Mouse (Mus musculus) ES-E14 (cell line): ENCODE measurements around the gene Dhx33. TPM values are rescaled to one million over a fixed set of nuclear protein-coding genes. Genes with fewer than 3 reads are reported as not detected.

Experiments
- DNase-seq: peaks from one replicate; pipeline ENCODE4 v3.0.0-alpha.2; 2013; ENCODE audit warnings: low read depth, low spot score
- H3K27ac ChIP-seq: 2 replicates; pipeline ENCODE4 v1.5.1; 2012; ENCODE audit warnings: low read depth, mild to moderate bottlenecking, low read length, moderate library complexity, mixed read lengths; ENCODE audit not compliant: poor library complexity, insufficient read depth, severe bottlenecking
- H3K36me3 ChIP-seq: 2 replicates; pipeline ENCODE4 v1.6.1; 2012; ENCODE audit warnings: mild to moderate bottlenecking, low read length, moderate library complexity, mixed read lengths; ENCODE audit not compliant: control insufficient read depth, poor library complexity, insufficient read depth, severe bottlenecking
- H3K4me1 ChIP-seq, 2 experiments: fragments of 150-350 bp in 1 of 2; sonication (generic) in 1 of 2; 2 replicates each; pipeline ENCODE4 v1.6.1; 2012; ENCODE audit warnings: low read length in 2 of 2, mild to moderate bottlenecking in 1 of 2, mixed read lengths in 1 of 2; ENCODE audit not compliant: control insufficient read depth in 2 of 2, insufficient read depth in 2 of 2, poor library complexity in 1 of 2
- H3K4me3 ChIP-seq, 2 experiments: fragments of 150-350 bp in 1 of 2; sonication (generic) in 1 of 2; 2 replicates each; pipeline ENCODE4 v1.5.1; 2012; ENCODE audit warnings: low read length in 2 of 2, low read depth in 1 of 2, mild to moderate bottlenecking in 1 of 2, mixed read lengths in 1 of 2; ENCODE audit not compliant: insufficient read depth in 1 of 2, poor library complexity in 1 of 2, severe bottlenecking in 1 of 2
- H3K9ac ChIP-seq: 2 replicates; pipeline ENCODE4 v1.6.1; 2012; ENCODE audit warnings: low read depth, mild to moderate bottlenecking, low read length, mixed read lengths; ENCODE audit not compliant: poor library complexity, insufficient read depth, severe bottlenecking
- H3K9me3 ChIP-seq: fragments of 150-350 bp; sonication (generic); 2 replicates; pipeline ENCODE4 v1.6.1; 2012; ENCODE audit warnings: low read depth, mild to moderate bottlenecking, low read length; ENCODE audit not compliant: control insufficient read depth, insufficient read depth
- CHD2 ChIP-seq: IDR thresholded peaks from 2 replicates; pipeline ENCODE4 v1.6.1; 2014; ENCODE audit warnings: mild to moderate bottlenecking, low read depth, low read length, inconsistent platforms
- HCFC1 ChIP-seq: IDR thresholded peaks from 2 replicates; pipeline ENCODE4 v1.6.1; 2012; ENCODE audit warnings: low read length, inconsistent platforms, borderline replicate concordance; ENCODE audit not compliant: insufficient read depth
- MAFK ChIP-seq: IDR thresholded peaks from 2 replicates; pipeline ENCODE4 v1.6.1; 2014; ENCODE audit warnings: mild to moderate bottlenecking, low read depth, low read length, inconsistent platforms; ENCODE audit not compliant: insufficient read depth
- ZC3H11A ChIP-seq: IDR thresholded peaks from 2 replicates; pipeline ENCODE4 v1.6.1; 2012; ENCODE audit warnings: low read depth, mild to moderate bottlenecking, inconsistent platforms, low read length, borderline replicate concordance
- ZNF384 ChIP-seq: IDR thresholded peaks from 2 replicates; pipeline ENCODE4 v1.6.1; 2012; ENCODE audit warnings: low read depth, low read length, inconsistent platforms
- in situ Hi-C, 2 experiments: fragments of 600-800 bp; cut with MboI; formaldehyde crosslinking; loops; one replicate each; pipeline ENCODE4 v1.15.1; 2025; ENCODE audit warnings: low sequenced_read_pairs in 2 of 2, inconsistent platforms in 1 of 2; ENCODE audit not compliant: unreplicated experiment in 2 of 2
- total RNA-seq: library from RNA; depleted of rRNA; stranded (reverse); fragments of 300-350 nt; gene quantifications from 2 replicates; pipeline ENCODE4 v1.2.3, GENCODE M21; 2012

Gene Dhx33
- total RNA-seq, 1 experiment = 29.9 TPM

- Histone ChIP-seq H3K9ac (peak overlapping the region; percentile 36; the same call in 1 of the 2 replicates), H3K9me3 (no peaks in the 10 kb centered on the region), H3K27ac (no peak overlapping the region), H3K36me3 (no peaks in the 10 kb centered on the region; the same call in 1 of the 2 replicates), H3K4me3 (peak overlapping the region; percentile 57 to 67), H3K4me1 (peaks cover 0 to 3% of the 10 kb centered on the region in 2 experiments; a peak in 1 of 4 replicates)
- TF ChIP-seq HCFC1 = no peak
- TF ChIP-seq ZNF384 = no peak
- no peak for TF ChIP-seq ZC3H11A
- TF ChIP-seq MAFK = no peak
- TF ChIP-seq CHD2 = no peak
- in situ Hi-C loops = no loop called here
- DNase-seq = no peak
Measured at GRCm38 (mm10) chr11:71032491-71033162, 28.4 kb upstream of the Dhx33 start.

DNA sequence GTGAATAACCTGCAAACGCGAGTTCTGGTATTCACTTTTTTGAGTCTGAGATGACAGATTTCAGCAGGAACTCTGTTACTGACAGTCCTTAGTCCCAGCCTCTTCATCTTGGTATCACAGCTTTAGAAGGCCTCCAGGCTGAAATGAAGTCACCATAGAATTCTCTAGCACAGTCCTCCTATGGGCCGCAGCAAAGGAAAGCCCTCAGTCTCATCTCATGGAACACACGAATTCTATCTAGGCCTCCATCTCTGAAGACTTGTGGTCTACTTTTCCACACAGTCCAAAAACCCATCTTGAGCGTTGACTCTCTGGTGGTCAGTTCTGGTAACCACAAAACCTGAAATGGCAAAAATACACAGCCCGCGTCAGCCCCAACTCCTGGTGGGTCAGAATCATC is 27.8 kb upstream of the Dhx33 start:
- peak overlapping the region in 1 of 2 experiments; percentile 67; a peak in 1 of 4 replicates for H3K4me3 ChIP-seq
- H3K9me3 ChIP-seq = no peaks in the 10 kb centered on the region
- no peak for DNase-seq
- H3K9ac ChIP-seq = no peak overlapping the region
- H3K36me3 ChIP-seq = peaks cover 2% of the 10 kb centered on the region
- in situ Hi-C loops = no loop called here
- H3K27ac ChIP-seq = no peak overlapping the region
- TF ChIP-seq ZC3H11A (no peak), MAFK (no peak), ZNF384 (no peak)
- H3K4me1 ChIP-seq = peaks cover 0 to 3% of the 10 kb centered on the region in 2 experiments; a peak in 1 of 4 replicates

GRCm38 (mm10) chr11:71029403-71030118 is 25.3 kb upstream of the Dhx33 start:
- in situ Hi-C loops = no loop called here
- H3K4me1 ChIP-seq = peaks cover 0 to 3% of the 10 kb centered on the region in 2 experiments; a peak in 1 of 4 replicates
- peaks cover 15% of the 10 kb centered on the region for H3K36me3 ChIP-seq
- H3K9ac ChIP-seq = no peak overlapping the region
- no peak overlapping the region for H3K4me3 ChIP-seq
- no peaks in the 10 kb centered on the region for H3K9me3 ChIP-seq
- no peak overlapping the region for H3K27ac ChIP-seq
- DNase-seq = no peak
- no peak for TF ChIP-seq ZNF384
- no peak for TF ChIP-seq HCFC1
- no peak for TF ChIP-seq ZC3H11A
- TF ChIP-seq CHD2 = no peak
- no peak for TF ChIP-seq MAFK

DNA sequence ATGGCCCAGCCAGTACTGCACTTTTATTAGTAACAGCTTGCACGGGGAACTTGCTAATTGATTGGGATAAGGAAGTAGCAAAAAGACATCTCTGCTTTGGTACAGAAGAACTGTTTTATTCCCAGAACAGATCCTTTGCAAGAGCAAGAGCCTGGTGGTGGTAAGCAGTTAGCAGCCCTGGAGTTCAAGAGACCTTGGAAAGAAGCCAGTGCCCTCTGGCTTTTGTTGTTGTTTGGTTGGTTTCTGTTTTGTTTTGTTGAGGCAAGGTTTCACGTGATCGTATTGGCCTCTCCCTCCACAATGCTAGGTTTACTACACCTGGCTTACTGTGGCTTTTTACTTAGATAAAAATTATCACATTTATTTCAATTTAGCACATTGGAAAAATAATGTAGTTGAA is 24.0 kb upstream of the Dhx33 start:
- Histone ChIP-seq H3K36me3 (peaks cover 19% of the 10 kb centered on the region), H3K9me3 (no peaks in the 10 kb centered on the region), H3K27ac (no peak overlapping the region), H3K9ac (no peak overlapping the region), H3K4me1 (peaks cover 0 to 3% of the 10 kb centered on the region in 2 experiments; a peak in 1 of 4 replicates), H3K4me3 (no peak overlapping the region)
- TF ChIP-seq ZC3H11A (no peak), ZNF384 (no peak), MAFK (no peak), HCFC1 (no peak), CHD2 (no peak)
- in situ Hi-C loops = no loop called here
- DNase-seq = no peak
